Mouse (Mus musculus): ENCODE data around the gene Itln1. TPM values are rescaled to one million over a fixed set of nuclear protein-coding genes. Genes with fewer than 3 reads are reported as not detected.

Itln1 gene
- polyA plus RNA-seq, 1 experiment from 2014 or later, result not detected

DNA sequence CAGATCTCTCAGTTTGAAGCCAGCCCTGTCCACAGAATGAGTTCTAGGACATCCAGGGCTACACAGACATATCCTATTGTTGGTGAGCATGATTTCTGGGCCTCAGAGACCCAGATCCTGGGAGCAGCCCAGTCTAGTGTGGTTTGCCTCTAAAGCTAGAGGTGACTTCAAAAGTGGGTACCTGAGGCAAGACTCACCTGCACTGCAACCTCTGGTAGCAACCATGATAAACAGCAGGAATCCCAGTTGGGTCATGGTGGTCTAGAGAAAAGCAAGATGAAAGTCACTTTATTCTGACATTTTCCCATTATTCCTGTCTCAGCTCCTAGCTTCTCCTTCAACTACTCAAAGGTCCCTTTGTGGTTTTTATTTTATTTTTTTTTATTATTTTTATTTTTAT is 537 bp downstream of the Itln1 start:
- no peak for DNase-seq (ENCODE audit: low spot score)
- Histone ChIP-seq H3K4me3 (ENCODE audit: low read depth, low read length) (no peak overlapping the region), H3K4me2 (ENCODE audit: low read depth) (no peak overlapping the region), H3K4me1 (ENCODE audit: control insufficient read depth, insufficient read depth, low read length) (no peaks in the 10 kb centered on the region), H3K27ac (ENCODE audit: low read depth, low read length) (no peak overlapping the region), H3K36me3 (ENCODE audit: control insufficient read depth, insufficient read depth, low read length) (no peaks in the 10 kb centered on the region), H3K9ac (ENCODE audit: low read length) (no peak overlapping the region), H3K9me3 (ENCODE audit: control insufficient read depth, low read length) (no peaks in the 10 kb centered on the region), H3K27me3 (ENCODE audit: control insufficient read depth, insufficient read depth, low read length) (no peaks in the 10 kb centered on the region)
- no peak for ATAC-seq (ENCODE audit: insufficient read depth, low FRiP score, low TSS enrichment)

DNA sequence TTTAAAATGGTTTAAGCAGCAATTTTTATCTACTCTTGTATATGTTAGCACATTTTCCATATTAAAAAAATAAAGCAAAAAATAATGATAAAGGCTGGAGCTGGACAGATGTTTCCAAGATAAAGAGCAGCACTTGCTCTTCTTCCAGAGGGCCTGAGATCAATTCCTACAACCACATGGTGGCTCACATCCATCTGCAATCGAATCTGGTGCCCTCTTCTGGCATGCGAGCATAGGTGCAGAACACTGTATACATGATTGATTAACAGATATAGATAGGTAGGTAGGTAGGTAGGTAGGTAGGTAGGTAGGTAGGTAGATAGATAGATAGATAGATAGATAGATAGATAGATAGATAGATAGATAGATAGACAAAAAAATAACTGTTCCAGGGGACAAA is 2.3 kb downstream of the Itln1 start:
- Histone ChIP-seq H3K27me3 (ENCODE audit: control insufficient read depth, insufficient read depth, low read length) (no peaks in the 10 kb centered on the region), H3K9ac (ENCODE audit: low read length) (no peak overlapping the region), H3K4me3 (ENCODE audit: low read depth, low read length) (no peak overlapping the region), H3K9me3 (ENCODE audit: control insufficient read depth, low read length) (no peaks in the 10 kb centered on the region), H3K4me2 (ENCODE audit: low read depth) (no peak overlapping the region), H3K27ac (ENCODE audit: low read depth, low read length) (no peak overlapping the region), H3K4me1 (ENCODE audit: control insufficient read depth, insufficient read depth, low read length) (no peaks in the 10 kb centered on the region), H3K36me3 (ENCODE audit: control insufficient read depth, insufficient read depth, low read length) (no peaks in the 10 kb centered on the region)
- ATAC-seq (ENCODE audit: insufficient read depth, low FRiP score, low TSS enrichment) (no peak), DNase-seq (ENCODE audit: low spot score) (no peak)
- 65% methylated on average over 2 of the region's 2 CpGs for WGBS

DNA sequence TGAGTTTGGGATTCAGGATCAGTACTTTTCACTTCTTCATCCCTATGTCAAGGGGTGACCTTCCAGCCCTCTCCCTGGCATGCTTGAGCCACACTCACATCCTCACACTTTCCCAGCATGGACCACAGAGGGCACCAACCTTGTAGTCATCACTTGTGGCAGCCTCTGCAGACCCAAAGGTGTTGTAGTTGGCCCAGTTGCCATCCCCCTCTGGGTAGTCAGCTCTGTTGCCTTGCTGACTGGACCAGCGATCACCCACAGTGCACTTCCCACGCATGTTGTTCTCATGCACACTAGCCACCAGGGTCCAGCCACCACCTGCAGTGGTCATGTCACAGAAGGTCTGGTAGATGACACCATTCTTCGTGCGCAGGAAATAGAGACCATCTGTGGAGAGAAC is 3.7 kb downstream of the Itln1 start:
- Histone ChIP-seq H3K27me3 (ENCODE audit: control insufficient read depth, insufficient read depth, low read length) (no peaks in the 10 kb centered on the region), H3K9ac (ENCODE audit: low read length) (no peak overlapping the region), H3K4me3 (ENCODE audit: low read depth, low read length) (no peak overlapping the region), H3K4me2 (ENCODE audit: low read depth) (no peak overlapping the region), H3K4me1 (ENCODE audit: control insufficient read depth, insufficient read depth, low read length) (no peaks in the 10 kb centered on the region), H3K9me3 (ENCODE audit: control insufficient read depth, low read length) (no peaks in the 10 kb centered on the region), H3K27ac (ENCODE audit: low read depth, low read length) (no peak overlapping the region), H3K36me3 (ENCODE audit: control insufficient read depth, insufficient read depth, low read length) (no peaks in the 10 kb centered on the region)
- no peak for ATAC-seq (ENCODE audit: insufficient read depth, low FRiP score, low TSS enrichment)
- DNase-seq (ENCODE audit: low spot score), result no peak
- 88% methylated on average over 4 of the region's 4 CpGs for WGBS

DNA sequence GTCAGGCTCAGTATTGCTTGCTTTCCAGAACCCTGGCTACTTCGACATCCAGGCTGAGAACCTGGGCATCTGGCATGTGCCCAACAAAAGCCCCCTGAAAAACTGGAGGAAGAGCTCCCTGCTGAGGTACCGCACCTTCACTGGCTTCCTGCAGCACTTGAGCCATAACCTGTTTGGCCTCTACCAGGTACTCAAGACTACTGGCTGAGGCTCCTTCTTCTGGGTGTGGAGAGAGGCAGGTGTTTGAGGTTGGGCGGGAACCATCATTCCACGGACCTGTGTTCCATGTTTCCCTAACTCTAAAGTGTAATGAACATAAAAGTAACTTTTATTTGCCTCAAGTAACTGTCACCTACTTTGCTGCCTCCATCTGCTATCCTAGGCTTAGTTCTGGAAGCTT is 19.5 kb downstream of the Itln1 start:
- DNase-seq (ENCODE audit: low spot score), result no peak
- 83% methylated on average over 4 of the region's 4 CpGs for WGBS
- no peaks in the 10 kb centered on the region for H3K27me3 ChIP-seq (ENCODE audit: control insufficient read depth, insufficient read depth, low read length)
- H3K4me2 ChIP-seq (ENCODE audit: low read depth), result no peak overlapping the region
- no peaks in the 10 kb centered on the region for H3K4me1 ChIP-seq (ENCODE audit: control insufficient read depth, insufficient read depth, low read length)
- H3K9ac ChIP-seq (ENCODE audit: low read length), result no peak overlapping the region
- H3K27ac ChIP-seq (ENCODE audit: low read depth, low read length), result no peak overlapping the region
- ATAC-seq (ENCODE audit: insufficient read depth, low FRiP score, low TSS enrichment), result no peak
- H3K4me3 ChIP-seq (ENCODE audit: low read depth, low read length), result no peak overlapping the region
- H3K9me3 ChIP-seq (ENCODE audit: control insufficient read depth, low read length), result no peaks in the 10 kb centered on the region
- H3K36me3 ChIP-seq (ENCODE audit: control insufficient read depth, insufficient read depth, low read length), result no peaks in the 10 kb centered on the region

DNA sequence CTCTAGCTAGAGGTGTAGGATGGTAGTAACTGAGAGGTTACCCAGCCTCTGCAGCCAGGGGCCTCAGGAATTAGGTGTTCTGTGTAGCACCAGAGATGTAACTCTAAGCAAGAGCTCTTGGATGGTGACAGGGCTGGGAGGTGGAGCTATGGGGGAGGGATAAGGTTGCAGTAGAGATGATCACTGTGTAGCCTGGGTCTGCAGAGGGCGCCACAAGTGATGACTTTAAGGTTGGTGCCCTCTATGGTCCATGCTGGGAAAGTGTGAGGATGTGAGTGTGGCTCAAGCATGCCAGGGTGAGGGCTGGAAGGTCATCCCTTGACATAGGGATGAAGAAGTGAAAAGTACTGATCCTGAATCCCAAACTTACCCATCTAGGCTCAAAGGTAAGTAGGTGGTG is 20.1 kb downstream of the Itln1 start:
- Histone ChIP-seq H3K4me3 (ENCODE audit: low read depth, low read length) (no peak overlapping the region), H3K9ac (ENCODE audit: low read length) (no peak overlapping the region), H3K27me3 (ENCODE audit: control insufficient read depth, insufficient read depth, low read length) (no peaks in the 10 kb centered on the region), H3K36me3 (ENCODE audit: control insufficient read depth, insufficient read depth, low read length) (no peaks in the 10 kb centered on the region), H3K27ac (ENCODE audit: low read depth, low read length) (no peak overlapping the region), H3K4me1 (ENCODE audit: control insufficient read depth, insufficient read depth, low read length) (no peaks in the 10 kb centered on the region), H3K9me3 (ENCODE audit: control insufficient read depth, low read length) (no peaks in the 10 kb centered on the region), H3K4me2 (ENCODE audit: low read depth) (no peak overlapping the region)
- WGBS, result 21% methylated on average over 1 of the region's 1 CpGs
- DNase-seq (ENCODE audit: low spot score), result no peak
- no peak for ATAC-seq (ENCODE audit: insufficient read depth, low FRiP score, low TSS enrichment)

DNA sequence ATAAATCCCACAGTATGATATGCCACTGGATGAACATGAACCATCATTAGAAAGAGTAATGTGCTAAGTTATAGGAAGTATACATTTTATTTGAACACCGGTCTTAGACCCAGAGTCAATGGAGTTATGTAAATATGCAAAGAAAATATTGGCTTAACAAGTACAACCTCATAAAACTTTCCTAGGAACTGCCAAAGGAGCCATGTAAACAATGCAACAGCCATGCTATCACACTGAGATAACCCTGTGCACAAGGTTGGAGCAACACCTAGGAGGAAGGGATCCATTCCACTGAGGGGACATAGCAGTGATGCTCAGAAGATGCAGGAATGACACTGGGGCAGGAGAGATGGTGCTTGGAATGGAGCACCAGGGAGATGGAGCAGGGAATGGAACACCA is 21.3 kb downstream of the Itln1 start:
- Histone ChIP-seq H3K9ac (ENCODE audit: low read length) (no peak overlapping the region), H3K27me3 (ENCODE audit: control insufficient read depth, insufficient read depth, low read length) (no peaks in the 10 kb centered on the region), H3K27ac (ENCODE audit: low read depth, low read length) (no peak overlapping the region), H3K4me3 (ENCODE audit: low read depth, low read length) (no peak overlapping the region), H3K4me1 (ENCODE audit: control insufficient read depth, insufficient read depth, low read length) (no peaks in the 10 kb centered on the region), H3K36me3 (ENCODE audit: control insufficient read depth, insufficient read depth, low read length) (no peaks in the 10 kb centered on the region), H3K9me3 (ENCODE audit: control insufficient read depth, low read length) (no peaks in the 10 kb centered on the region), H3K4me2 (ENCODE audit: low read depth) (no peak overlapping the region)
- DNase-seq (ENCODE audit: low spot score) (no peak), ATAC-seq (ENCODE audit: insufficient read depth, low FRiP score, low TSS enrichment) (no peak)
- 96% methylated on average over 1 of the region's 1 CpGs for WGBS

DNA sequence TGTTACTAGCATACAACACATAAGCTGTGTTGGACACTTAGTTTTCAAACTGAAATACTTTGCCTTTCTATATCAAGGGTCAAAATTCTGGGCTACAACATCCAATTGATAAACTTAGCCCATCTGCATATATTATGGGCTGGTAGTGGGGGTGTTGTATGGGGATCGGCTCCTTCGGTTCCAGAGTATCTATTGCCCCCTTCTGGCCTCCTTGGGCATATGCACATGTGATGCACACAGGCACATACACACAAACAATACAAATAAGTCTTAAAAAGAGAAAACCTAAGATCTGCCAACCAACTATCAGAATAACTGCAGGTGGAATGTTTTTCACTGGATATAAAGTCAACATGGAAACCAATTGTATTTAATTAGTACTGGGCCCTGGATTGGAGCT is 21.9 kb downstream of the Itln1 start:
- Histone ChIP-seq H3K4me1 (ENCODE audit: control insufficient read depth, insufficient read depth, low read length) (no peaks in the 10 kb centered on the region), H3K4me3 (ENCODE audit: low read depth, low read length) (no peak overlapping the region), H3K9ac (ENCODE audit: low read length) (no peak overlapping the region), H3K27ac (ENCODE audit: low read depth, low read length) (no peak overlapping the region), H3K27me3 (ENCODE audit: control insufficient read depth, insufficient read depth, low read length) (no peaks in the 10 kb centered on the region), H3K36me3 (ENCODE audit: control insufficient read depth, insufficient read depth, low read length) (no peaks in the 10 kb centered on the region), H3K4me2 (ENCODE audit: low read depth) (no peak overlapping the region), H3K9me3 (ENCODE audit: control insufficient read depth, low read length) (no peaks in the 10 kb centered on the region)
- DNase-seq (ENCODE audit: low spot score) (no peak), ATAC-seq (ENCODE audit: insufficient read depth, low FRiP score, low TSS enrichment) (no peak)
- WGBS, result 88% methylated on average over 2 of the region's 2 CpGs

DNA sequence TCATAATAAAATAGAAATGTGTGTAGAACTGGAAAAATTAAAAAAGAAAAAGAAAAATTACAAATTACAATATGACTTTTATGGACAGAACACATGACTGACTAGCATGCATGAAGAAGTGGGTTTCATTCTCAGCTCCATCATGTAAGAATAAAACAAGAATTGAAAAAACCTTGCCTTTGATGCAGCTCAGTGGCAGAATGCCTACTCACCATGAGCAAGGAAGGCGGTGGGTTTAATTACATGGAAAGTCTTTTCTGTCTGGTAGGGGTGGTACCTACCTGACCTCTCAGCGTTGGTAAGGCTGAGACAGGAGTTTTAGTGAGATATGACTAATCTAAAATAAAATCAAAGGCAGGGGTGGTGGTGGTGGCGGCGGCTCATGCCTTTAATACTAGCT is 30.5 kb downstream of the Itln1 start:
- no peaks in the 10 kb centered on the region; the same call in 1 of the 2 replicates for H3K4me1 ChIP-seq (ENCODE audit: control insufficient read depth, insufficient read depth, low read length)
- DNase-seq (ENCODE audit: low spot score), result no peak
- H3K9me3 ChIP-seq (ENCODE audit: control insufficient read depth, low read length), result no peaks in the 10 kb centered on the region
- H3K4me2 ChIP-seq (ENCODE audit: low read depth), result peak overlapping the region; percentile 59
- no peaks in the 10 kb centered on the region for H3K27me3 ChIP-seq (ENCODE audit: control insufficient read depth, insufficient read depth, low read length)
- no peak overlapping the region for H3K27ac ChIP-seq (ENCODE audit: low read depth, low read length)
- 80% methylated on average over 4 of the region's 4 CpGs for WGBS
- H3K36me3 ChIP-seq (ENCODE audit: control insufficient read depth, insufficient read depth, low read length), result no peaks in the 10 kb centered on the region
- peak overlapping the region; percentile 54 for H3K4me3 ChIP-seq (ENCODE audit: low read depth, low read length)
- ATAC-seq (ENCODE audit: insufficient read depth, low FRiP score, low TSS enrichment), result no peak
- no peak overlapping the region for H3K9ac ChIP-seq (ENCODE audit: low read length)

DNA sequence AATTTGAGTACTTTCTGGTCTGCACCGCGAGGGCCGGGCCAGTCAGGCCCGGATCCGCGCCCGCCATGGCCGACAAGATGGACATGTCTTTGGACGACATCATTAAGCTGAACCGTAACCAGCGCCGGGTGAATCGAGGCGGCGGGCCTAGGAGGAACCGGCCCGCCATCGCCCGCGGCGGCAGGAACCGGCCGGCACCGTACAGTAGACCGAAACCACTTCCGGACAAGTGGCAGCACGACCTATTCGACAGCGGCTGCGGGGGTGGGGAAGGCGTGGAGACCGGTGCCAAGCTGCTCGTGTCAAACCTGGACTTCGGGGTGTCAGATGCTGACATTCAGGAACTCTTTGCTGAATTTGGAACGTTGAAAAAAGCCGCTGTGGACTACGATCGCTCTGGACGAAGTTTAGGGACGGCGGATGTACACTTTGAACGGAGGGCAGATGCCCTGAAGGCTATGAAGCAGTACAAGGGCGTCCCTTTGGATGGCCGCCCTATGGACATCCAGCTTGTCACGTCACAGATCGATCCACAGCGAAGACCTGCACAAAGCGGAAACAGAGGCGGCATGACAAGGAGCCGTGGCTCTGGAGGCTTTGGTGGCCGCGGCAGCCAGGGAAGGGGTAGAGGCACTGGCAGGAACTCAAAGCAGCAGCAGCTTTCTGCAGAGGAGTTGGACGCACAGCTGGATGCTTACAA is 31.4 kb downstream of the Itln1 start:
- Histone ChIP-seq H3K9ac (ENCODE audit: low read length) (peak overlapping the region; percentile 79), H3K27me3 (ENCODE audit: control insufficient read depth, insufficient read depth, low read length) (no peaks in the 10 kb centered on the region), H3K9me3 (ENCODE audit: control insufficient read depth, low read length) (no peaks in the 10 kb centered on the region), H3K27ac (ENCODE audit: low read depth, low read length) (peak overlapping the region; percentile 97), H3K4me3 (ENCODE audit: low read depth, low read length) (peak overlapping the region; percentile 54), H3K4me2 (ENCODE audit: low read depth) (peak overlapping the region; percentile 59), H3K4me1 (ENCODE audit: control insufficient read depth, insufficient read depth, low read length) (no peaks in the 10 kb centered on the region; the same call in 1 of the 2 replicates), H3K36me3 (ENCODE audit: control insufficient read depth, insufficient read depth, low read length) (no peaks in the 10 kb centered on the region)
- ATAC-seq (ENCODE audit: insufficient read depth, low FRiP score, low TSS enrichment) (peak; percentile 67), DNase-seq (ENCODE audit: low spot score) (peak; percentile 79)
- under 1% methylated on average over 53 of the region's 53 CpGs for WGBS
